Mouse (Mus musculus) urinary bladder, postnatal 14 days (tissue): Measurements from ENCODE around the gene Banf1.
A peak's percentile ranks its signal among the peaks of the same experiment; 100 is the strongest.
"Not testable (repeated sequence)": the region's sequence is repeated elsewhere in the genome, so short reads cannot be mapped to it uniquely, and the experiment has no call there.

Experiments used
- DNase-seq: peaks from one replicate; pipeline ENCODE4 v3.0.0; 2021; ENCODE audit warnings: low spot score

Banf1 gene

GRCm38 (mm10) chr19:5367053-5367359 is at the start of gene Banf1:
TSS of gene Banf1 (minus strand) at chr19:5367168.
- DNase-seq = peak; percentile 14

GRCm38 (mm10) chr19:5414534-5414957 is 47.6 kb upstream of the Banf1 start:
- peak; percentile 36 for DNase-seq

- DNase-seq = no peak
Observed at GRCm38 (mm10) chr19:5413840-5414239, 46.9 kb upstream of the Banf1 start.

- DNase-seq = no peak
Observed at GRCm38 (mm10) chr19:5411961-5412360, 45.0 kb upstream of the Banf1 start.

GRCm38 (mm10) chr19:5410641-5411040 is 43.7 kb upstream of the Banf1 start:
- no peak for DNase-seq

GRCm38 (mm10) chr19:5409068-5409467 is 42.1 kb upstream of the Banf1 start:
- DNase-seq = no peak

- no peak for DNase-seq
Observed at GRCm38 (mm10) chr19:5408057-5409001, 41.4 kb upstream of the Banf1 start.

GRCm38 (mm10) chr19:5407133-5407532 is 40.2 kb upstream of the Banf1 start:
- peak; percentile 67 for DNase-seq

- DNase-seq = not testable (repeated sequence)
Observed at GRCm38 (mm10) chr19:5406531-5407126, 39.7 kb upstream of the Banf1 start.

GRCm38 (mm10) chr19:5405924-5406323 is 39.0 kb upstream of the Banf1 start:
- DNase-seq = no peak

GRCm38 (mm10) chr19:5402293-5402692 is 35.3 kb upstream of the Banf1 start, which contains the start of gene Tsga10ip:
TSS of gene Tsga10ip (minus strand) at chr19:5402526.
- no peak for DNase-seq

- DNase-seq = not testable (repeated sequence)
Observed at GRCm38 (mm10) chr19:5401073-5401472, 34.1 kb upstream of the Banf1 start.

- no peak for DNase-seq
Observed at GRCm38 (mm10) chr19:5395371-5395770, 28.4 kb upstream of the Banf1 start.

GRCm38 (mm10) chr19:5394168-5394567 is 27.2 kb upstream of the Banf1 start:
- no peak for DNase-seq

GRCm38 (mm10) chr19:5392892-5393291 is 25.9 kb upstream of the Banf1 start:
- DNase-seq = peak; percentile 78

- no peak for DNase-seq
Observed at GRCm38 (mm10) chr19:5390416-5390815, 23.4 kb upstream of the Banf1 start.

- peak; percentile 52 for DNase-seq
Observed at GRCm38 (mm10) chr19:5389647-5390046, 22.7 kb upstream of the Banf1 start.

GRCm38 (mm10) chr19:5388588-5389242 is 21.7 kb upstream of the Banf1 start, which contains the start of gene Sart1:
TSS of gene Sart1 (minus strand) at chr19:5388703.
- DNase-seq = peak; percentile 95

GRCm38 (mm10) chr19:5388011-5388441 is 21.1 kb upstream of the Banf1 start:
- DNase-seq = peak; percentile 27

- no peak for DNase-seq
Observed at GRCm38 (mm10) chr19:5384715-5385114, 17.7 kb upstream of the Banf1 start.

- DNase-seq = no peak
Observed at GRCm38 (mm10) chr19:5383326-5383725, 16.4 kb upstream of the Banf1 start.

GRCm38 (mm10) chr19:5377446-5377845 is 10.5 kb upstream of the Banf1 start:
- DNase-seq = no peak

- no peak for DNase-seq
Observed at GRCm38 (mm10) chr19:5374748-5375147, 7.8 kb upstream of the Banf1 start.
